Mouse (Mus musculus) regulatory T cell (primary cell): ENCODE measurements around the gene Phactr3.

Experiments
- in situ Hi-C: fragments of 300-600 bp; cut with MboI, MseI; formaldehyde crosslinking; loops from one replicate; pipeline ENCODE4 v1.15.1; 2025; ENCODE audit warnings: high pct_unique_total_duplicates

Gene Phactr3

DNA sequence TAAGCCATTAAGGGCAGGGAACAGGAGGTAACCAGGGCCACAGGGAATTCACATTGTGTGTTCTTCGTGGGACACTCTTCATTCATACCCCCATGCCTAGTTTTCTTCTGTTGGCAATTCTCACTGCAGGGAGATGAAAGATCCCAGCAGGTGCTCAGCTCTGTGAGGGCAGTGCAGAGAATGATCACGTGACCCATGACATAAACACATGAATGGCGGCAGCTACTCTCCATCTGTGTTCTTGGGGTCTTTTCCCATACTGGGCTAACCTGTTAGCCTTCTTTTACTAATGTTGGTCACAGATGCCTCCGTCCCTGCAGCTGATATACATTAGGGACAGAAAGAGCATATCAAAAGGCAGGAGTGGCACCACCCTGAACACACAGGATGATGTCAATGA is 16.9 kb downstream of the Phactr3 start:
- in situ Hi-C loops = no loop called here

GRCm38 (mm10) chr2:178137518-178137917 is 18.7 kb downstream of the Phactr3 start:
- in situ Hi-C loops = no loop called here

DNA sequence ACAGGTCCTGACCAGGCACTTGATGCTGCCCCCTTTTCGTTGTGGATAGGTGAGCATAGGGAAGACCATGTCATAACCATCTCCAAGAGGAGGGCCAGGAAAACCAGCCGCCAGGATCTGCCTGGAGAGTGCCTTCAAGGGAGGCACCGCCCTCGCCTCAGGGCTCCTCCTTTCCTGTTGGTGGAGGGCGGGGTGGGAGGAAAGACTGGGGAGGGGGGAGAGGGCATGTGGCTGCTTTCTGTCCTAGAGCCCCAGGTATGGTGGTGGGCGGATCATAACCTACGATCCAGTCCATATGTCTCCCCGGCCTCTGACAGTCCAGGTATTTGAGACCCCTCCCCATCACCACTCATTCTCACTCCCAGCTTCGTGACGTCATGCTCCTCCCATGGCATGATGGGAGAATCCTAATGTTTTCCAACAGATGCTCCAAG is 22.7 kb downstream of the Phactr3 start:
- in situ Hi-C loops = no loop called here

GRCm38 (mm10) chr2:178142291-178143023 is 23.7 kb downstream of the Phactr3 start:
- in situ Hi-C loops = no loop called here

- in situ Hi-C loops = no loop called here
Measured at GRCm38 (mm10) chr2:178143024-178143415, 24.2 kb downstream of the Phactr3 start.

DNA sequence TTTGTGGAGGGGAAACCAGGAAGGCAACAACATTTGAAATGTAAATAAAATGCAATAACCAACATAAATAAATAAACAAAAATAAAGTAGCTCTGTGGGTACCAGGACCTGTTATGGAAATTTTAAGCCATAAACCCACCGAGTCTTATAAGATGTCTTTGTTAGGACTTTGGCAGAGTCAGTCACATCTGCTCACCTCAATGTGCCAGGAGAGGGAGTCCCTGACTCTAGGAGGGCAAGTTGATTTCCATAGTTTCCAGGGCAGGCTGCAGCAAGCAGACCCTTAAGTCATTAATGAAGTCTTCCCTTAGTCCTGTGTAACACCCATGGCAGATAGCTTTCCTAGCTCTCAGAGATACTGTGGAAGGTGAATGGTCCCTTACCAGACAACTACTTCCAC is 25.1 kb downstream of the Phactr3 start:
- in situ Hi-C loops = no loop called here

DNA sequence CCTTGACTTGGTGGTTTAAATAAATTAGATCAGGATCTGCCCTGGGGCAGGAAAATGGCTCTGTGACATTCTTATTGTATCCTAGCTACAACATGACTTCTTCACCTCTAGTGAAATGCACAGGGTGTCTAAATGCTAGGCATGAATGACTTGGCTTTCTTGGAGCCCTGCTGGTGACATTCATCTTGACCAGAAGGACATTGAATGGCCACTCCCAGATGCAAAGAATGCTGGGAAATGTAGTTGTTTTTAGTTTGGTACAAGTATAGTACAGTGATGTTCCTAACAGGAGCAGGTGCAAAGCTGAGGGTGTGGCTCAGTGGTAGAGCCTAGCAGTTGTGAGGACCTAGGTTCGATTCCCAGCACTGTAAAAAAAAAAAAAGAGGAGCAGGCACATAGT is 30.5 kb downstream of the Phactr3 start:
- in situ Hi-C loops = no loop called here

DNA sequence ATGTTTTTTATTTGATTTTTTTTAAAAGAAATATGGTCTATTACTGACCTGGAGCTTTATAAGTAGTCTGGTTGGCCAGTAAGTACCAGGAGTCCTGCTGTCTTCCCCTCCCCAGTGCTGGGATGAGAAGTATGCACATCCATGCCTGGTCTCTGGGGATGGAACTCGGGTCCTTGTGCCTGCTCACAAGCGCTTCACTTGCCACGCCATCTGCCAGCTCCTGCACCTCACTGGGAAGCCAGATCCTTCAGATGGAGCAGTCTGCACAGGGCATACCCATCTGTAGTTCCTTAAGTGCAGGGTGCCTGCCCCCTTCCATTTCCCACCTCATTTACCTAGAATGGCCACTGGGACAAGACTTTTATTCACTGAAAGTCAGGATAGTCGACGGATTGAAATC is 31.9 kb downstream of the Phactr3 start:
- in situ Hi-C loops = no loop called here

GRCm38 (mm10) chr2:178153601-178154000 is 34.8 kb downstream of the Phactr3 start:
- in situ Hi-C loops = no loop called here

DNA sequence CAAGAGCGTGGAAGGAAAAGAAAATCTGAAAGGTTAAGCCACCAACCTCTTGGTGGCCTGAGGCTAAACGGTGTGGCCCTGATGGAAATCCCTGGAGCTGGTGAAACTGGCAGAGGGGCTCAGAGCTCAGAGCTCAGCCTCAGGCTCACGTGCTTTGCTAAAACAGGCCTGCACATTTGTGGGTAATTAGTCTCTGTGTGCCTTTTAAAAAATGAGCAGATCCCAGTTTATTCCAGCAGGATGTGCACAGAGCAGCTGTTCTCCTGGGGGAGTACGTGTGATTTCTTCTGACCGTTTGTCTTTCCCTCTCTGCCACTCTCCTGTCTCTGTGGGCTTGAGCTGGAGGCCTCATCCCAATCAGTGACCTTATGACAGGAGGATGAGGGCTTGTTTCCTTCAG is 35.4 kb downstream of the Phactr3 start:
- in situ Hi-C loops = no loop called here

- in situ Hi-C loops = no loop called here
Measured at GRCm38 (mm10) chr2:178154576-178154975, 35.8 kb downstream of the Phactr3 start.

GRCm38 (mm10) chr2:178155176-178155916 is 36.6 kb downstream of the Phactr3 start:
- in situ Hi-C loops = no loop called here

DNA sequence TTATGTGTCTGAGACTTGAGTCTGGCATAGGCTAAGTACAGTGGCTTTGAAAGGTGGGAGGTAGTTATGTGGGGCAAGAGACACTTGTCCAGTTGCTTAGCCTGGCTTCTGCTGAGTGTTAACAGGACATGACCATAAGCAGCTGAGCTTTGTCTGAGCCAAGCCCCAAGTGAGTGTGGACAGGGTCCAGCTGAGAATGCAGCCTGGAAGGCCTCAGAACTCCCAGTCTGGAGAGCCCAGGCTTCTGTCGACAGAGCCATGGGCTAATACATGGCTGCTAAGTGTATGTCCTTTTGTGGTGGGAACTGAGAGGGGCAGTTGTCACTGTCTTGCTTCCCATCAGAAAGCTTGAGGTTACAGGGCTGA is 37.1 kb downstream of the Phactr3 start:
- in situ Hi-C loops = no loop called here

GRCm38 (mm10) chr2:178158936-178159335 is 40.2 kb downstream of the Phactr3 start:
- in situ Hi-C loops = no loop called here

DNA sequence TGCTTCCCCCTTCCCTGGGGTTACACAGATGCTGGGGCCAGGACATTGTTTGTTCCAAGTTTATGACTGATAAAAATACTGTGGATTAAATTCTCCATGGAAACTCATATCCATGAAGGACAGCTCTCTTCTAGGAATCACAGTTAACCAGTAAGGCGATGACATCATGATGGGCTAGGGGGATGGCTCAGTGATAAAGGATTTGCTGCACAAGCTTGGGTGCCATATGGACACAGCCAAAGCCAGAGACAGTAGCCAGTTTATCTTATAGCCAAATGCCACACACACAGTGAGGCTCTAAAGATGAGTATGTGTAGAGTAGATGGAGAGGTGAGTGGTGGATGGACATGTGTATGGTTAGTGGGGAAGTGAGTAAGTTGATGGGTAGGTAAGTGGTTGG is 45.2 kb downstream of the Phactr3 start:
- in situ Hi-C loops = no loop called here

- in situ Hi-C loops = no loop called here
Measured at GRCm38 (mm10) chr2:178165943-178166342, 47.2 kb downstream of the Phactr3 start.

DNA sequence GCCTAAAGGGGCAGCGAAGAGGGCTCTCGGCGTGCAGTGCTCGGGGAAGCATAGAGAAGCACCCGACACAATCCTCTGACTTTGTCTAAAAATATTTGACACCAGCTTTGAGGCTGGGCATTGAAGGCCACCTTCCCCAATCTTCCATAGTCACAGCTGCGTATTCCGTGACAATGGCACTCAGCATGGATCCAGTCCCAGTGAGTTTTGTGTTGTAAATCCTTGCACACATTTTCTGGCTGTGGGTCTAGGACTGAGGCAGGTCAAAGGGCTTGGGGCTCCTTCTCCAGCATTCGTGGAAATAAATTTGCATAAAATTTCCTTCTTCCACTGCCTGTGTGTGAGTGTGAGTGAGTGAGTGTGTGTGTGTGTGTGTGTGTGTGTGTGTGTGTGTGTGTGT is 51.2 kb downstream of the Phactr3 start:
- in situ Hi-C loops = no loop called here

DNA sequence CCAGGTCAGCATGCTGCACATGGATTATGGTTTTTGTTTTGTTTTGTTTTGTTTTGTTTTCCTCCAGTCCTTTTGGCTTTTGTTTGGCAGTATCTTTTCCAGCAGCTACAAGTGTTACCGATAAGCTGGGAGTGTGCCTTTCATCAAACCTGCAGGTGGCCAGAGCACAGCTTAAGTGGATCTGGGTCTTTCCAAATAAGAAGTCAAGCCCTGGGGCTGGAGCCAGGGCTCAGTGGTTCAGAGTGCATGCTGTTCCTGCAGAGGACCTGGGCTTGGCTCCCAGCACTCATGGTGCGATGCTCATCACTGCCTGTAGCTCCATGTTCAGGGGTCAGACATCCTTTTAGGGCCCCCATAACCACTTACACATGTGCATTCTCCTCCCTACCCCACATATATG is 55.2 kb downstream of the Phactr3 start:
- in situ Hi-C loops = no loop called here

DNA sequence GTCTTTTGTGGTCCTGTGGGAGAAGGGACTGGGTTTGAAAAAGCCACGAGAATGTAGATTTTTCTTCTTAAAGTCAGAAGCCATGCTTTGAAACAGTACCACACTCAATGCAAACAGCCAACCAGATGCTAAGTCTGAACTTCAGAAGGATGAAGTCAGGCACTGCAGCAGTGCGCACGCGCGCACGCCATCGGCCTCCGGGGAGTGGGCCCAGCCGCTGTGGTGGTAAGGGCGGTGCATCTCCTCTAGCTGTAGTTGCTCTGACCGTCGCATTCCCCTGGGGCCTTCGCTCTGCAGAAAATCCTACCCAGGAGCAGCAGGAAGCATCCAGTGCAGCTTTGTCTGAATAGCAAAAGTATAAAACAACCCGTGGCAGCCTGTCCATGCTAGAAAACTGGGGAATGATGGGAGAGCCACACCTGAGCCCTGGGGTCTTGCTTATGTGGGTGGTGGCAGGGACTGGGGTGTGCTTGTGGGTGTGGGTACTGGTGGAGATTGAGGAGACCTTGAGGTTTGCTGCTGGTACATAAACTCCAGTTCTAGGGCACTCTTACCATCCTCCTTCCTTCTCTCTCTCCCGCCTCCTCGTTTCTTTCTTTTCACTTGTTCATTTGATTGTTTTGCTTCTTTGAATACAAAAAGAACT is 56.6 kb downstream of the Phactr3 start:
- in situ Hi-C loops = no loop called here

DNA sequence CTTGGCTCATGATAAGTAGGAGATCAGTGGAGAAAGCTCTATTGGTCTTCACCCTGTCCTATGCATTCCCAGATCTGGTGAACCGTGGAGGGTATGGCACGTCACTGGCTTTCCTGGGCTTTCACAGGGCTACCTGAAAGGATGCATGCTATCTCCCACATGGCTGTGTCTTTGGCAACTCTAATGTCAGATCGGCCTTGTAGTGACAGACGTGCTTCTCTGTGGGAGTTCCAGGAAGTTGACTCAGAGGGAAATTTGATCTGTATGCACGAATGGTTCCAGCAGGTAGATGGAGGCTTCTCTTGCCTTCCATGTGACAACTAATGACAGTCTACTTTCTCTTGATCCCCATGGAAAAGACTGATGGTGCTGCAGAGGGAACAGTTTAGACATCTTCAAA is 65.5 kb downstream of the Phactr3 start:
- in situ Hi-C loops = no loop called here

DNA sequence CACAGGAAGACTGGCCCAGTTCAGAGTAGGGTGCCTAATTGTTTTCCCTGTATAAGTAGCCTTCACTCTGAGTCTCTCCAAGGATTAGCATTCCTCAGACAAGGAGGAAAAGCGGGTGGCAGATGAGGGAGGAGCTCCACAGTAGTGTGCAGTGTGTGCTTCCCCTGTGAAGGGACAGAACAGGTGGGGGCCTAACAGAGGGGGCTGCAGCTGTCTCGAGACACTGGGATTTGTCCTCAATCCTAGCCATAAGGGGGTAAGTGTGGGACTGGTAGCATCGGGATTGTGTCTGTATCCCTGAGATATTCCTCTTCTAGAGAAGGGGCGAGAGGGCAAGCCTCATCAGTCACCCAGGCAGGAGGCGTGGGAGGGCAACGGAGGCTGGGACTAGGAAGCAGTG is 66.1 kb downstream of the Phactr3 start:
- in situ Hi-C loops = no loop called here

GRCm38 (mm10) chr2:178188988-178189387 is 70.2 kb downstream of the Phactr3 start:
- in situ Hi-C loops = no loop called here

DNA sequence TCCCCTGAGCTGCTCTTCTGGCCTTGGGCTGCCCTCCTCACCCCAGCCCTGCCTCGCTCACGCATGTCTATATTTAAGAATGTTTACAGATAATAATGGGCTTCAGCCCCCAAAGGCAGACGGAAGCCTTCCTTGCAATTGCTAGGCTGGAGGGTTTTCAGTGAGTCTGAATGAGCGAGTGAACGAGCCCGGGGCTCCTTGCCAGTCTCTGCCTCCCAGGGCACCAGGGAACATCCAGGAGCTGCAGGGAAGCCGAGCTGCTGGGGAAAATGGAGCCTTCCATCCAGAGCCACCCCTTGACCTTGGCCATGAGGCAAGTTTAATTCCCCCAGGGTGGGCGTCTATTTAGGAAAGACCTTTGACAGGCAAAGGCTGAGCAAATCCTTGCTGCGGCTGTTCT is 74.1 kb downstream of the Phactr3 start:
- in situ Hi-C loops = no loop called here
